Mouse (Mus musculus) heart, postnatal 0 days (tissue): Measurements from ENCODE around the gene Map4k5.

Source experiments
- CTCF ChIP-seq: IDR thresholded peaks from 2 replicates; pipeline ENCODE4 v1.5.1; 2016; ENCODE audit warnings: antibody characterized with exemption, control low read depth, low read depth
- EP300 ChIP-seq: IDR thresholded peaks from 2 replicates; pipeline ENCODE4 v1.6.1; 2016; ENCODE audit warnings: antibody characterized with exemption, low read depth

GRCm38 (mm10) chr12:69879172-69879665 lies 13.8 kb downstream of the Map4k5 start:
- no peak for TF ChIP-seq CTCF
- TF ChIP-seq EP300 = no peak
